Mouse (Mus musculus): Measurements from ENCODE around the gene Sds.

Sds gene

GRCm38 (mm10) chr5:120476296-120476695, at the start of gene Sds:
Gene Sds, plus strand, starts transcription at chr5:120476526.
- DNase-seq (ENCODE audit: low spot score in 2 of 2): no peak

- DNase-seq (ENCODE audit: low spot score in 2 of 2): no peak
Observed at GRCm38 (mm10) chr5:120426572-120426971, 49.8 kb upstream of the Sds start.

GRCm38 (mm10) chr5:120427451-120427938, 48.8 kb upstream of the Sds start:
- DNase-seq (ENCODE audit: low spot score in 2 of 2): no peak

- no peak for DNase-seq (ENCODE audit: low spot score in 2 of 2)
Observed at GRCm38 (mm10) chr5:120428189-120428838, 48.0 kb upstream of the Sds start.

- DNase-seq (ENCODE audit: low spot score in 2 of 2): no peak
Observed at GRCm38 (mm10) chr5:120428990-120429389, 47.3 kb upstream of the Sds start.

- no peak for DNase-seq (ENCODE audit: low spot score in 2 of 2)
Observed at GRCm38 (mm10) chr5:120429692-120430091, 46.6 kb upstream of the Sds start.

GRCm38 (mm10) chr5:120431001-120431583, 45.2 kb upstream of the Sds start:
- DNase-seq (ENCODE audit: low spot score in 2 of 2): no peak

GRCm38 (mm10) chr5:120431649-120432485, 44.5 kb upstream of the Sds start, which contains the start of gene Lhx5:
Gene Lhx5, plus strand, starts transcription at chr5:120431699.
- DNase-seq (ENCODE audit: low spot score in 2 of 2): no peak

GRCm38 (mm10) chr5:120432486-120433015, 43.8 kb upstream of the Sds start:
- DNase-seq (ENCODE audit: low spot score in 2 of 2): no peak

- DNase-seq (ENCODE audit: low spot score in 2 of 2): no peak
Observed at GRCm38 (mm10) chr5:120433135-120433760, 43.1 kb upstream of the Sds start.

- DNase-seq (ENCODE audit: low spot score in 2 of 2): no peak
Observed at GRCm38 (mm10) chr5:120434231-120434735, 42.0 kb upstream of the Sds start.

- no peak for DNase-seq (ENCODE audit: low spot score in 2 of 2)
Observed at GRCm38 (mm10) chr5:120435006-120435681, 41.2 kb upstream of the Sds start.

- no peak for DNase-seq (ENCODE audit: low spot score in 2 of 2)
Observed at GRCm38 (mm10) chr5:120435731-120436501, 40.4 kb upstream of the Sds start.

- no peak for DNase-seq (ENCODE audit: low spot score in 2 of 2)
Observed at GRCm38 (mm10) chr5:120436885-120437495, 39.3 kb upstream of the Sds start.

- no peak for DNase-seq (ENCODE audit: low spot score in 2 of 2)
Observed at GRCm38 (mm10) chr5:120437539-120437938, 38.8 kb upstream of the Sds start.

- DNase-seq (ENCODE audit: low spot score in 2 of 2): no peak
Observed at GRCm38 (mm10) chr5:120437986-120438385, 38.3 kb upstream of the Sds start.

GRCm38 (mm10) chr5:120438469-120438868, 37.9 kb upstream of the Sds start:
- DNase-seq (ENCODE audit: low spot score in 2 of 2): no peak

GRCm38 (mm10) chr5:120438991-120439710, 37.2 kb upstream of the Sds start:
- no peak for DNase-seq (ENCODE audit: low spot score in 2 of 2)
